Mouse (Mus musculus): ENCODE data around the gene Foxi1.

Foxi1 gene

DNA sequence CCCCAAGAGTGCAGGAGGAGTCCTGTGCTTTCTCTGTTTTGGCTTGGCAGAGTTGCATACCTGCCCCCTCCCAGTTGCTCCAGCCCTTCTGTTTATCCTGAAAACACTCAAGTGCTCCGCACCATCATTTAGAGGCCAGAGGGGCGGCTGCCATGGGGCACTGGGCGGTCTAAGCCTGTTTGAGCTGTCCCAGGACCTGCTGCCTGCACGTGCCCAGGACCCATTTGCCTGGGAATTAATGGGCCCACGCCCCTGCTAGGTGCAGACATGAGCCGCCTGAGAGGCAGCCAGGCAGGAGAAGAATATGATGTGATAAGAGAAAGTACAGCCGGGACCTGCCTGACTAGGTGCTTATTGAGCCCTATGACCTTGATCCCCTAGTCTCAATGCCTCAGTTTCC, 52.7 kb downstream of the Foxi1 start:
- DNase-seq, result no peak
